Mouse (Mus musculus): ENCODE measurements around the gene Cdh23. TPM values are rescaled to one million over a fixed set of nuclear protein-coding genes. Genes with fewer than 3 reads are reported as not detected.

Gene Cdh23
- polyA plus RNA-seq, 1 experiment from 2014 or later: 0.62 TPM

DNA sequence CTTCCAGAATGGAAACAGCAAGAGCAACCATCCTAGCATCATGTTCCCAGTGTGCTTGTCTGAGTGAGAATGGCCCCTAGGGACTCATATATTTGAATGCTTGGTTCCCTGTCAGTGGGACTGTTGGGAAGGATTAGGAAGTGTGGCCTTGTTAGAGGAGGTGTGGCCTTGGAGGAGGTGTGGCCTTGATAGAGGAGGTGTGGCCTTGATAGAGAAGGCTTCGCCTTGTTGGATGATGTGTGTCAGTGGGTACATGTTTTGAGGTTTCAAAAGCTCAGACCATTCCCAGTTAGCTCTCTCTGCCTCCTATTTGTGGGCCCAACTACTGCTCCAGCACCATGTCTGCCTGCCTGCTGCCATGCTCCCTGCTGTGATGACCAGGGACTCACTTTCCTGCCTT, 105.0 kb downstream of the Cdh23 start:
- Histone ChIP-seq H3K27me3 (peaks cover 67% of the 10 kb centered on the region), H3K27ac (no peak overlapping the region), H3K4me2 (no peak overlapping the region), H3K9me3 (replicated peaks) (no peaks in the 10 kb centered on the region), H3K4me3 (replicated peaks) (no peak overlapping the region), H3K36me3 (no peaks in the 10 kb centered on the region), H3K4me1 (peaks cover 17% of the 10 kb centered on the region; the same call in 1 of the 2 replicates), H3K9ac (no peak overlapping the region)
- 80% methylated on average over 1 of the region's 1 CpGs for WGBS
- no peak for ATAC-seq (replicated peaks; ENCODE audit: low FRiP score)

DNA sequence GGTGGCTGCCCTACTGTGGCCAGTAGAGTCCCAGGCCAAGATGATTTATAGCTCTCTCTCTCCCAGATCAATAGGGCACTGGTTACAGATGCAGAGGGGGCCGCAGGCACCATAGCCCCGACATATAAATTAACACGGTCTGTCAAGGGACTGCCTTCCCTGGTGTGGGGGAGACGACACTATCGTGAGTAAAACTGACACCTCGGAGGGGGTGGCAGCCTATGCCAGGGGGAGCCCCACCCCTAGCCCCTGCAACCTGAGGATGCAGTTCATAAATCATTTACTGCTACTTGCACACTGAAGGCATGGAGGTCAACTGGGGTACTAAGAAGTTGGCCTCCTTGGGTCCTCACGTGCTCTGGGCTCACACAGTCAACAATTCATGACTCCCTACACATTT, 106.0 kb downstream of the Cdh23 start:
- peak; percentile 57; the same call in 1 of the 2 replicates for ATAC-seq (replicated peaks; ENCODE audit: low FRiP score)
- WGBS: 9% methylated on average over 7 of the region's 7 CpGs

GRCm38 (mm10) chr10:60585691-60586090, 110.6 kb downstream of the Cdh23 start:
- H3K36me3 ChIP-seq: no peaks in the 10 kb centered on the region
- H3K27ac ChIP-seq: no peak overlapping the region
- 74% methylated on average over 6 of the region's 6 CpGs for WGBS
- ATAC-seq (replicated peaks; ENCODE audit: low FRiP score): no peak
- H3K9ac ChIP-seq: no peak overlapping the region
- peaks cover 62% of the 10 kb centered on the region for H3K27me3 ChIP-seq
- peaks cover 10% of the 10 kb centered on the region; the same call in 1 of the 2 replicates for H3K4me1 ChIP-seq
- no peak overlapping the region for H3K4me3 ChIP-seq (replicated peaks)
- H3K9me3 ChIP-seq (replicated peaks): no peaks in the 10 kb centered on the region
- H3K4me2 ChIP-seq: no peak overlapping the region

More for the DNA sequence above, 106.0 kb downstream of the Cdh23 start:
- no peak overlapping the region for H3K9ac ChIP-seq
- H3K36me3 ChIP-seq: no peaks in the 10 kb centered on the region
- no peaks in the 10 kb centered on the region for H3K9me3 ChIP-seq (replicated peaks)
- H3K4me1 ChIP-seq: peaks cover 17% of the 10 kb centered on the region; the same call in 1 of the 2 replicates
- H3K27me3 ChIP-seq: peaks cover 69% of the 10 kb centered on the region
- no peak overlapping the region for H3K4me3 ChIP-seq (replicated peaks)
- H3K4me2 ChIP-seq: no peak overlapping the region
- no peak overlapping the region for H3K27ac ChIP-seq

DNA sequence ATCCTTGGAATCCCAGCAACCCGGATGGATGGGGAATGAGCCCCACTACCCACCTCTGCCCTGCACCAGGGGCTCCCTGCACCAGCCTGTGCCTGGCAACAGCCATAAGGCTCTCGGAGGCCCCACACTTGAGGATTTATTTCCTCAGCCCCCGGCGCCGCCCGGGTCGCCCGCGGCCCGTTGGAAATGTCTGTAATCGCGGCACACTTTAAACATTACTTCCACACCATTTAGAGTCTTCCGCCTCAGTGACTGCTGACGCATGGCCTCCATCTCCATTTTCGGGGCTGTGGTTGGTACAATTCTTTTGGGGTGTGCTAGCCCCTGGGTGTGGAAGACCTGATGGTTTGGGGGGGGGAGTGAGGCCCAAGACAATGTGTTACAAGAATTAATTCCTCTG, 113.3 kb downstream of the Cdh23 start:
- WGBS: 40% methylated on average over 15 of the region's 15 CpGs
- Histone ChIP-seq H3K27me3 (peaks cover 53% of the 10 kb centered on the region), H3K36me3 (no peaks in the 10 kb centered on the region), H3K4me3 (replicated peaks) (no peak overlapping the region), H3K27ac (no peak overlapping the region), H3K9ac (no peak overlapping the region), H3K4me1 (peaks cover 5% of the 10 kb centered on the region; the same call in 1 of the 2 replicates), H3K4me2 (no peak overlapping the region), H3K9me3 (replicated peaks) (no peaks in the 10 kb centered on the region)
- ATAC-seq (replicated peaks; ENCODE audit: low FRiP score): no peak

DNA sequence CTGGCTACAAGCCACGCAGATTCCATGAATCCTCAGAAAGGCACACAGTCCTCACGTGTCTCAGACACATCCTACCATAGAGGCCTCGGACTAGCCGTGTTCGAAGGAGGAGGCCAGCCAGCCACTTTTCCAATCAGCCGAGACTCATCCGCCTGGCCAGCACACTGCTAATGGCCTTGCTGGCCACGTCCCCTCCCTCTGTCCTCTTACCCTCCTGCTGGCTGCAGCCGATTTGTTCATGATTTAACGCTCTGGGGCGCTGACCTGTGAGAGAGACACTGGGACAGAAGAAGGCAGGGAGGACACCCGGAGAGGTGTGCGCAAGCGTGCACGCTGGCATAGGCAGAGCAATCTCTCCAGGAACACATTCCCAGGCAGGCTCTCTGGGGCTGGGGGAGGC, 115.6 kb downstream of the Cdh23 start:
- WGBS: 48% methylated on average over 15 of the region's 15 CpGs
- Histone ChIP-seq H3K4me2 (no peak overlapping the region), H3K36me3 (no peaks in the 10 kb centered on the region), H3K27ac (no peak overlapping the region), H3K9me3 (replicated peaks) (no peaks in the 10 kb centered on the region), H3K27me3 (peaks cover 44% of the 10 kb centered on the region), H3K9ac (no peak overlapping the region), H3K4me3 (replicated peaks) (no peak overlapping the region), H3K4me1 (peaks cover 13% of the 10 kb centered on the region; the same call in 1 of the 2 replicates)
- no peak for ATAC-seq (replicated peaks; ENCODE audit: low FRiP score)

DNA sequence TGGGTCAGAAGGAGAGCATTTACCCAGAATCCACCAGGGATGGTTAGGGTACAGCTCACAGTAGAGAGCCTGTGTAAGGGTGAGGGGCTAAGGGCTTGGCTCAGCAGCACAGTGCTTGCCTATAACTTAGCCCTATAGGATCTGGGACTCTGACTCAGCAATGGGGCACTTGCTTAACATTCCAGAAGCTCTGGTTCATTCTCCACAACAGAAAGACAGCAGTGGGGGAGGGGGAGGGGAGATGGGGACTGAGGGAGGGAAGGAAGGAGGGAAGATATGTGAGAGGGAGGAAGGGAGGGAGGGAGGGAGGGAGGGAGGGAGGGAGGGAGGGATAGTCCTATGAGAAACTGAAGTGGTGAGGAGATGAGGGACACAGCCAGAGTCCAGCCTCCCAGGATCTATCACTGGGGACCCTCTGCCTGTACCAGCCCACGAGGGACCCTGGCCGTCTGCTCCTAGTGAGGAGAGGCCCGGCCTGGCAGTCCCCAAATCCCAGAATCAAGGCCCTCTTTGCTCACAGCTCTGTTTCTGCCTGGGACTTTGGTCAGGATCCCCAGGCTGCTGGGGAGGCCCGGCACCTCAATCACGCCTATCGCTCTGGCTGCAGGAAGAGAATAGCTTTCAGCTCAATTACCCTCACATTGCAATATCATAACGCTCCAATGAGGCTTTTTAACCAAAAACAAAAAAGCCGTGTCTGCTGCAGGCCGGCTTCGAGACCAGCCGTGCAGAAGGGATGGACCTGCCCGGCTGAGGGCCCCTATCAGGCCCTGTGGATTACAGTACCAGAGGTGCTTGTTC, 117.4 kb downstream of the Cdh23 start:
- Histone ChIP-seq H3K4me3 (replicated peaks) (no peak overlapping the region), H3K9me3 (replicated peaks) (no peaks in the 10 kb centered on the region), H3K9ac (no peak overlapping the region), H3K27me3 (peaks cover 28% of the 10 kb centered on the region), H3K4me1 (peaks cover 13% of the 10 kb centered on the region; the same call in 1 of the 2 replicates), H3K27ac (no peak overlapping the region), H3K36me3 (no peaks in the 10 kb centered on the region), H3K4me2 (no peak overlapping the region)
- WGBS: 85% methylated on average over 12 of the region's 12 CpGs
- ATAC-seq (replicated peaks; ENCODE audit: low FRiP score): no peak

DNA sequence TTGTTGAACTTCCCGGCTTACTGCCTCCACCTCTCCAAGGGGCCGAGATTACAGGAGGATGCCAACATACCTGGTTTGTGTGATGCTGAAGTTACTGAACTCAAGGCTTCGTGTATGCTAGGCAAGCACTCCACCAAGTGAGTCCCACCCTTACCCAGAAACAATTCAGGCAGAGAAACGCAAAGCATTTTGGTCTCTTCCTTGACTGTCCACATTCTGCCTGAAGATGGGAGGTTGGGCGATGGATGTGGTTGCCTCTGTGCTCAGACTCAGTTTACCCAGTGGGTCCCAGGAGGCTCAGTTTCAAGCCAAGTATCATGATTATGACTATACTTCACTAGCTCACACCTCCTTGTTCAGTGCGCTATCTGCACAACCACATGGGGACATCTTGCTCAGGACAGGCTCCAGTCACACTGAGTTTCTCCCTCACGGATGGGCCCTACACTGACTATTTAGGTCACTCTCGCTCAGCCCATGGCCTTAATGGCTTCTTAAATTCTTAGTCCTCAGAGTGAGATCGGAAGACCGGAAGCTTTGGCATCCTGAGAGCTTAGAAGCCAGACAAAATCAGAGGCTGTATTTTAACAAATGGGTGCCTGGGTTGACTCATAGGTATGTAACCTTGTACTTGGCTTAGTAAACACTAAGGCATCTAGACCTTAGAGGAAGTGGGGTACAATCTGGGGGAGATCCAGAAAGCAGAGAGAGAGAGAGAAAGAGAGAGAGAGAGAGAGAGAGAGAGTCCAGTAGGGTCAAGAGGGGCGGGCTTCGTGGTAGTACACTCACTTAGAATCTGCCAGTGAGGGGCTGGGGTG, 118.2 kb downstream of the Cdh23 start:
- H3K4me3 ChIP-seq (replicated peaks): no peak overlapping the region
- ATAC-seq (replicated peaks; ENCODE audit: low FRiP score): no peak
- H3K9me3 ChIP-seq (replicated peaks): no peaks in the 10 kb centered on the region
- H3K27me3 ChIP-seq: peaks cover 20% of the 10 kb centered on the region
- 88% methylated on average over 12 of the region's 12 CpGs for WGBS
- no peak overlapping the region for H3K9ac ChIP-seq
- H3K27ac ChIP-seq: no peak overlapping the region
- H3K36me3 ChIP-seq: no peaks in the 10 kb centered on the region
- H3K4me1 ChIP-seq: peaks cover 13% of the 10 kb centered on the region; the same call in 1 of the 2 replicates
- no peak overlapping the region for H3K4me2 ChIP-seq

- no peaks in the 10 kb centered on the region for H3K9me3 ChIP-seq (replicated peaks)
- 44% methylated on average over 13 of the region's 13 CpGs for WGBS
- H3K36me3 ChIP-seq: no peaks in the 10 kb centered on the region
- H3K9ac ChIP-seq: 0 out of 2 replicates have a peak overlapping the region, but pooled peaks have one; percentile 2
- H3K4me1 ChIP-seq: peaks cover 12% of the 10 kb centered on the region; the same call in 1 of the 2 replicates
- peak; percentile 82; the same call in 1 of the 2 replicates for ATAC-seq (replicated peaks; ENCODE audit: low FRiP score)
- peaks cover 17% of the 10 kb centered on the region for H3K27me3 ChIP-seq
- no peak overlapping the region for H3K4me3 ChIP-seq (replicated peaks)
- H3K27ac ChIP-seq: no peak overlapping the region
- H3K4me2 ChIP-seq: no peak overlapping the region
These were observed 119.0 kb downstream of the Cdh23 start for GRCm38 (mm10) chr10:60577125-60577919.

GRCm38 (mm10) chr10:60574851-60575250, 121.4 kb downstream of the Cdh23 start:
- H3K4me2 ChIP-seq: no peak overlapping the region
- ATAC-seq (replicated peaks; ENCODE audit: low FRiP score): no peak
- WGBS: 85% methylated on average over 3 of the region's 3 CpGs
- peaks cover 8% of the 10 kb centered on the region; the same call in 1 of the 2 replicates for H3K27me3 ChIP-seq
- no peak overlapping the region for H3K4me3 ChIP-seq (replicated peaks)
- peaks cover 21% of the 10 kb centered on the region for H3K4me1 ChIP-seq
- H3K9me3 ChIP-seq (replicated peaks): no peaks in the 10 kb centered on the region
- H3K9ac ChIP-seq: no peak overlapping the region
- no peaks in the 10 kb centered on the region for H3K36me3 ChIP-seq
- H3K27ac ChIP-seq: no peak overlapping the region

- Histone ChIP-seq H3K4me3 (replicated peaks) (no peak overlapping the region), H3K4me1 (peaks cover 14% of the 10 kb centered on the region), H3K9ac (no peak overlapping the region), H3K27ac (no peak overlapping the region), H3K36me3 (no peaks in the 10 kb centered on the region), H3K9me3 (replicated peaks) (no peaks in the 10 kb centered on the region), H3K27me3 (peaks cover 11% of the 10 kb centered on the region; the same call in 1 of the 2 replicates), H3K4me2 (no peak overlapping the region)
- no peak for ATAC-seq (replicated peaks; ENCODE audit: low FRiP score)
- 49% methylated on average over 4 of the region's 4 CpGs for WGBS
These were observed 124.8 kb downstream of the Cdh23 start for GRCm38 (mm10) chr10:60571491-60571890.

DNA sequence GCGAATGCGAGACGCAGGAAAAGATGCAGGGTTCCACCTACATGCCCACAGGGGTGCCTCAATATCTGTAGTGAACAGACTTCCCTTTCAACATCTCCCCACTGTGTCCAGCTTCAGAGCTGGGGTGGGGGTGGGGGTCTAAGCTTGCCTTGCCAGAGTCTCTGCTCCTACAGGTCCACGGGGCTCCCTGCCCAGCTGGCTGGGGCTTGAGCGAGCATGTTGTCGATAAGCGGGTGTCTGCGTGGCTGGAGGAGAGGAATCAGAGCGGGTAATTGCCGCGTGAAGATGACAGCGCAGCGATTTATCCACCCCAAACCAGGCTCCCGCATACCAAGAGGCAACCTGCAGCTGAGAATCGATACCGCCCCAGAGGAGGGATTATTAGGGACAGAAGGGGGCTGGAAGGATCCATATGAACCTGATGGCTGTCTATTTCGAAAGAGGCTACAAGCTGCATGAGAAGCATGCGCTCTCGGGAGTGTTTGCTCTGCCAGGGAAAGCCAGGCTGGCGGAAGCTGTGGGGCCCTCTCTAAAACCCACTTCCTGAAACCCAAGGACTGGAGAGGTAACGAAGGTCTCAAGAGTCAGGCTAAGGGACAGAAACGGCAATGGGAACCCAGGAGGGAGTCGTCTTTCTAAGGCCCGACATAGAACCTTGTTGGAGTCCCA, 129.8 kb downstream of the Cdh23 start:
- Histone ChIP-seq H3K27ac (no peak overlapping the region), H3K9me3 (replicated peaks) (no peaks in the 10 kb centered on the region), H3K27me3 (peaks cover 23% of the 10 kb centered on the region; the same call in 1 of the 2 replicates), H3K4me1 (peaks cover 15% of the 10 kb centered on the region), H3K4me3 (replicated peaks) (no peak overlapping the region), H3K36me3 (no peaks in the 10 kb centered on the region), H3K4me2 (peak overlapping the region; percentile 33), H3K9ac (no peak overlapping the region)
- 42% methylated on average over 24 of the region's 24 CpGs for WGBS
- no peak for ATAC-seq (replicated peaks; ENCODE audit: low FRiP score)
